Mouse (Mus musculus) CH12.LX (cell line): ENCODE results near the gene Slc6a16. TPM values are rescaled to one million over a fixed set of nuclear protein-coding genes. Genes with fewer than 3 reads are reported as not detected.

Source experiments
- DNase-seq: peaks from one replicate; pipeline ENCODE4 v3.0.0-alpha.2; 2013; ENCODE audit errors: extremely low read depth
- H3K27ac ChIP-seq: 2 replicates; pipeline ENCODE4 v1.5.1; 2012; ENCODE audit warnings: low read depth, mild to moderate bottlenecking, control low read depth, moderate library complexity; ENCODE audit not compliant: insufficient read depth
- H3K27me3 ChIP-seq: replicated peaks from 2 replicates; pipeline ENCODE3; 2012; ENCODE audit warnings: inconsistent platforms
- H3K36me3 ChIP-seq, 2 experiments: replicated peaks in 1 of 2; 2 replicates each; pipeline versions ENCODE3 to v1.6.1; 2012; ENCODE audit warnings: inconsistent platforms in 1 of 2, low read length in 1 of 2, mild to moderate bottlenecking in 1 of 2, mixed read lengths in 1 of 2, moderate library complexity in 1 of 2; ENCODE audit not compliant: control insufficient read depth in 1 of 2, insufficient read depth in 1 of 2
- H3K4me1 ChIP-seq, 2 experiments: 2 replicates each; pipeline ENCODE4 v1.6.1; 2012; ENCODE audit warnings: inconsistent platforms in 1 of 2, moderate library complexity in 1 of 2; ENCODE audit not compliant: insufficient read depth in 2 of 2, control insufficient read depth in 1 of 2
- H3K4me2 ChIP-seq: 2 replicates; pipeline ENCODE4 v1.6.1; 2012; ENCODE audit warnings: low read depth, mild to moderate bottlenecking, control low read depth; ENCODE audit not compliant: poor library complexity, insufficient read depth, severe bottlenecking
- H3K4me3 ChIP-seq, 3 experiments: fragments of 150-350 bp in 1 of 3; sonication (generic) in 1 of 3; replicated peaks in 1 of 3; 2 replicates each; pipeline versions ENCODE3 to v1.5.1; 2011 to 2012; ENCODE audit warnings: low read depth in 2 of 3, low read length in 2 of 3, mild to moderate bottlenecking in 2 of 3, moderate library complexity in 2 of 3, control low read depth in 1 of 3, improper control_type of control experiment in 1 of 3, inconsistent platforms in 1 of 3, mixed read lengths in 1 of 3; ENCODE audit not compliant: poor library complexity in 1 of 3
- H3K79me2 ChIP-seq: replicated peaks from 2 replicates; pipeline ENCODE4 v1.6.1; 2012; ENCODE audit warnings: mild to moderate bottlenecking, moderate library complexity; ENCODE audit not compliant: control insufficient read depth, poor library complexity, insufficient read depth, severe bottlenecking; ENCODE audit errors: extremely low read depth
- H3K9ac ChIP-seq: 2 replicates; pipeline ENCODE4 v1.6.1; 2012; ENCODE audit warnings: low read depth, mild to moderate bottlenecking, control low read depth, moderate library complexity; ENCODE audit not compliant: insufficient read depth
- H3K9me3 ChIP-seq: replicated peaks from 2 replicates; pipeline ENCODE3; 2012; ENCODE audit warnings: low read length, inconsistent platforms, mixed read lengths
- CHD1 ChIP-seq: IDR thresholded peaks from 2 replicates; pipeline ENCODE4 v1.6.1; 2012; ENCODE audit warnings: low read depth, low read length, improper control_type of control experiment, inconsistent platforms
- CHD2 ChIP-seq: IDR thresholded peaks from 2 replicates; pipeline ENCODE4 v1.6.1; 2011; ENCODE audit warnings: low read length, improper control_type of control experiment
- CTCF ChIP-seq, 2 experiments: IDR thresholded peaks in 1 of 2; conservative IDR thresholded peaks in 1 of 2; 2 replicates each; pipeline ENCODE4 v1.5.1; 2011 to 2012; ENCODE audit warnings: low read depth in 2 of 2, low read length in 2 of 2, improper control_type of control experiment in 1 of 2, inconsistent platforms in 1 of 2, mild to moderate bottlenecking in 1 of 2, moderate library complexity in 1 of 2
- E2F4 ChIP-seq: IDR thresholded peaks from 2 replicates; pipeline ENCODE4 v1.6.1; 2011; ENCODE audit warnings: low read depth, low read length, improper control_type of control experiment; ENCODE audit not compliant: insufficient replicate concordance
- ELF1 ChIP-seq: IDR thresholded peaks from 2 replicates; pipeline ENCODE4 v1.6.1; 2014; ENCODE audit warnings: low read depth, mild to moderate bottlenecking, inconsistent platforms, low read length, improper control_type of control experiment
- HCFC1 ChIP-seq: IDR thresholded peaks from 2 replicates; pipeline ENCODE4 v1.6.1; 2012; ENCODE audit warnings: low read depth, mild to moderate bottlenecking, inconsistent platforms, low read length, improper control_type of control experiment
- MAX ChIP-seq: IDR thresholded peaks from 2 replicates; pipeline ENCODE4 v1.6.1; 2011; ENCODE audit warnings: low read length, improper control_type of control experiment
- MXI1 ChIP-seq: IDR thresholded peaks from 2 replicates; pipeline ENCODE4 v1.6.1; 2011; ENCODE audit warnings: mild to moderate bottlenecking, low read depth, low read length, improper control_type of control experiment
- MYC ChIP-seq: IDR thresholded peaks from 2 replicates; pipeline ENCODE4 v1.6.1; 2011; ENCODE audit warnings: low read depth, mild to moderate bottlenecking, improper control_type of control experiment, low read length
- NELFE ChIP-seq: IDR thresholded peaks from 2 replicates; pipeline ENCODE4 v1.6.1; 2011; ENCODE audit warnings: low read depth, low read length, improper control_type of control experiment
- NRF1 ChIP-seq: IDR thresholded peaks from 2 replicates; pipeline ENCODE4 v1.6.1; 2014; ENCODE audit warnings: low read depth, mild to moderate bottlenecking, inconsistent platforms, low read length, improper control_type of control experiment, moderate library complexity
- PAX5 ChIP-seq: IDR thresholded peaks from 2 replicates; pipeline ENCODE4 v1.6.1; 2012; ENCODE audit warnings: low read length, inconsistent platforms, mixed read lengths
- POLR2AphosphoS2 ChIP-seq: IDR thresholded peaks from 2 replicates; pipeline ENCODE4 v1.6.1; 2011; ENCODE audit warnings: low read depth, low read length, improper control_type of control experiment
- RAD21 ChIP-seq: IDR thresholded peaks from 2 replicates; pipeline ENCODE4 v1.6.1; 2011; ENCODE audit warnings: low read depth, mild to moderate bottlenecking, low read length, improper control_type of control experiment, moderate library complexity
- RCOR1 ChIP-seq: conservative IDR thresholded peaks from 2 replicates; pipeline ENCODE4 v1.6.1; 2012; ENCODE audit warnings: low read depth, mild to moderate bottlenecking, inconsistent platforms, low read length, improper control_type of control experiment
- SMC3 ChIP-seq: IDR thresholded peaks from 2 replicates; pipeline ENCODE4 v1.6.1; 2011; ENCODE audit warnings: low read depth, low read length, improper control_type of control experiment
- TCF12 ChIP-seq: IDR thresholded peaks from 2 replicates; pipeline ENCODE4 v1.6.1; 2014; ENCODE audit warnings: low read depth, mild to moderate bottlenecking, inconsistent platforms, low read length, improper control_type of control experiment
- UBTF ChIP-seq: IDR thresholded peaks from 2 replicates; pipeline ENCODE4 v1.6.1; 2012; ENCODE audit warnings: low read depth, mild to moderate bottlenecking, inconsistent platforms, low read length, improper control_type of control experiment, moderate library complexity
- USF1 ChIP-seq: IDR thresholded peaks from 2 replicates; pipeline ENCODE4 v1.6.1; 2014; ENCODE audit warnings: low read depth, mild to moderate bottlenecking, inconsistent platforms, low read length, improper control_type of control experiment
- ZC3H11A ChIP-seq: IDR thresholded peaks from 2 replicates; pipeline ENCODE4 v1.6.1; 2012; ENCODE audit warnings: low read depth, mild to moderate bottlenecking, inconsistent platforms, low read length, improper control_type of control experiment
- ZNF384 ChIP-seq: IDR thresholded peaks from 2 replicates; pipeline ENCODE4 v1.6.1; 2012; ENCODE audit warnings: low read depth, low read length, improper control_type of control experiment, inconsistent platforms
- dilution Hi-C: fragments of 300-500 bp; cut with MboI; formaldehyde crosslinking; loops from 2 replicates; pipeline ENCODE4 v1.14.3; 2020; ENCODE audit warnings: low sequenced_read_pairs; ENCODE audit not compliant: extremely low pct_unique_long_range_greater_than_20kb, extremely low pct_ligation_motif_present
- in situ Hi-C: fragments of 300-500 bp; cut with MboI; formaldehyde crosslinking; loops from 3 replicates; pipeline ENCODE4 v1.14.3; 2019; ENCODE audit warnings: low sequenced_read_pairs, low pct_ligation_motif_present, low pct_unique_long_range_greater_than_20kb, mixed read lengths
- polyA plus RNA-seq: library from polyadenylated mRNA; unstranded; fragments of >175 nt; gene quantifications from 2 replicates; pipeline ENCODE4 v1.2.1, GENCODE M21; 2012; ENCODE audit warnings: low read depth; ENCODE audit not compliant: insufficient read length
- total RNA-seq, 2 experiments: library from RNA; depleted of rRNA; stranded (reverse); fragments of 300-350 nt in 1 of 2; fragments of >200 nt in 1 of 2; gene quantifications; 2 replicates each; pipeline ENCODE4 v1.2.3; 2012 to 2014

The Slc6a16 gene
- total and polyA plus RNA-seq, 3 experiments = 0.08 to 0.37 (median 0.13) TPM

DNA sequence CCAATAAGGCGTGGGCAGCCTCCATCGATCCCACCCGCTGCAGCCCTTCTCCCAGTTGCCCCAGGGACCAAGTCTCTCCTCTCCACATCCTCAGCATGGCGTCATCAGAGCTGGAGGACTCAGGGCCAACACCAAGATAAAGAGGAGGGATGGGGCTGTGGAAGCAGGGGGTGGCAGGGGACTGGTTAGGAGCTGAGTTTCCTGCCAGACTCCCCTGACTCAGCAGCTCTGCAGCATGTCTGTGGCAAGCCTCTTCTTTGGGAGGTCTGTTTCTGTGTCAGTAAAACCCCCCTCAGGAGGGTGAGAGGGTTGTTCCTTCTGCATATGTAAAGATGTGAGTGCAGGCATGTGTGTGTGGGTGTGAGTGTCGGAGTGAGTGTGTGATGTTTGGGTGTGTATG, 43.9 kb upstream of the Slc6a16 start:
- peaks cover 65% of the 10 kb centered on the region for H3K27me3 ChIP-seq
- TF ChIP-seq HCFC1 (no peak), E2F4 (no peak), RCOR1 (no peak), PAX5 (no peak), CHD2 (no peak), MXI1 (no peak), CHD1 (no peak), POLR2AphosphoS2 (no peak), ZNF384 (no peak), USF1 (no peak), MYC (no peak), ELF1 (no peak)
- H3K4me3 ChIP-seq = no peak overlapping the region
- dilution Hi-C loops = no loop called here
- no peaks in the 10 kb centered on the region for H3K79me2 ChIP-seq
- no peak overlapping the region for H3K4me2 ChIP-seq
- no peaks in the 10 kb centered on the region for H3K9me3 ChIP-seq
- H3K36me3 ChIP-seq = no peaks in the 10 kb centered on the region
- no peak overlapping the region for H3K9ac ChIP-seq
- H3K4me1 ChIP-seq = peaks cover 0 to 18% of the 10 kb centered on the region in 2 experiments; a peak in 2 of 4 replicates
- no peak for DNase-seq
- no peak overlapping the region for H3K27ac ChIP-seq
- in situ Hi-C loops = no loop called here

DNA sequence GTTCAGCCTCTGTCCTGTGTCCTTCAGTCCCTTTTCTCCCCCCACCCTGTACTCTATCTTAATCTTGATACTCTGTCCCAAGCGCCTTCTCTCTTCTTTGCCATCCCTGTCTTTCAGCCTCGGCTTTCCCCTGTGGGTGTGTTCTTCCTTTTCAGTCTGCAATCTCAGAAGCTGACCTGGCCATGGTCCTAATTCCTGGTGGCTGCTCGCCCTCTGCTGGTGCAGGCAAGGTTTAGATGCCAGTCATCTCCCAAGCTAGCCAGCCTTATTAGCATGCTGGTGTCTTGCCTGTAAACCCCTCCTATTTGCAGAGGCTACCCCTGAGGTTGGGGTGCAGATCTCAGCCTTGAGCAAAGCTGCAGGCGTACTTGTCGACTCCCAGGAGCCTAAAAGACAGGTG, 42.5 kb upstream of the Slc6a16 start:
- Histone ChIP-seq H3K27ac (no peak overlapping the region), H3K4me1 (peaks cover 0 to 17% of the 10 kb centered on the region in 2 experiments; a peak in 2 of 4 replicates), H3K36me3 (no peaks in the 10 kb centered on the region)
- no peak for TF ChIP-seq TCF12
- TF ChIP-seq ELF1 = peak; percentile 34; the same call in 1 of the 2 replicates
- TF ChIP-seq MAX = no peak
- TF ChIP-seq ZC3H11A = peak; percentile 36; the same call in 1 of the 2 replicates
- TF ChIP-seq CTCF (conservative IDR thresholded peaks at IDR 0.05 in 1 of 2, IDR thresholded peaks at IDR 0.05 in 1 of 2; ENCODE audit: low read depth in 2 of 2, low read length in 2 of 2) = peak; percentile 21 to 97; a peak in 2 of 4 replicates
- peak; percentile 11; the same call in 1 of the 2 replicates for TF ChIP-seq NELFE
- peak; percentile 96 for TF ChIP-seq RAD21
- TF ChIP-seq SMC3 = peak; percentile 90
- 0 out of 2 replicates have a peak, but pooled peaks have one; percentile 11 for TF ChIP-seq NRF1
- TF ChIP-seq HCFC1 = no peak
- peak; percentile 52; the same call in 1 of the 2 replicates for TF ChIP-seq UBTF
- TF ChIP-seq, all 38 proteins: peak for 8
- no peak overlapping the region for H3K9ac ChIP-seq
- H3K79me2 ChIP-seq = no peaks in the 10 kb centered on the region
- in situ Hi-C loops (no loop called here), dilution Hi-C loops (no loop called here)
- no peaks in the 10 kb centered on the region for H3K9me3 ChIP-seq
- no peak overlapping the region for H3K4me3 ChIP-seq
- peak; percentile 72 for DNase-seq
- H3K4me2 ChIP-seq = no peak overlapping the region
- peaks cover 65% of the 10 kb centered on the region for H3K27me3 ChIP-seq
